Mouse (Mus musculus): ENCODE data around the gene Rabgap1l.
"Not testable (repeated sequence)": the region's sequence is repeated elsewhere in the genome, so short reads cannot be mapped to it uniquely, and the experiment has no call there.

The Rabgap1l gene

DNA sequence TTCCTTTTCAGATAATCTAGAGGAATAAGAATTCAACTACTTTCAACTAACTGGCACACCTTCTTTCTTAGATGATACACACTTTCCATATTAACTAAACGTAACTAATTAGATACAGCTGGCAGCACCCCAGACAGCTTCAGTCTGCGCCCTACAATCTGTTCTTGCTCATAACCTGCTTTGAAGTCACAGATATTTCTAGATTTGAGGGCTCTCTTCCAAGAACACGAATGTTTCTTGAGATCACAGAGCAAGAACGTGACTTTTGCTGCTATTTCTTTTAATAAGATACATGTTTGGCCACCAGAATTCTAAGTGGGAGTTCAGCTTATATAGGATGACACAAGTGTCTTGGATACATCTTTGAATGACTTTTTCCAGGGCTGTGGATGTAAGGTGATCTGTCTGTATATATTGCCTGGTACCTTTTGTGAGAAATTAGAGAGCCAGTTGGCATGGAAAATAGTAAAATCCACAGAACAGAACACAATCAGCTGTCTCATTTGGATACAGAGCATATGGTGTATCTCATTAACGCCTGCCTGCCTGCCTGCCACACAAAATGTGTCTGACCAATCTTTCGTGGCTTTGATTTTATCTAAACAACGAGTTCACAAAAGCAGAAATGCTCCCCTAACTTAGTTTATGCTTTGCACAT, 506.5 kb downstream of the Rabgap1l start:
- no peak for DNase-seq (ENCODE audit: low spot score in 2 of 2)

DNA sequence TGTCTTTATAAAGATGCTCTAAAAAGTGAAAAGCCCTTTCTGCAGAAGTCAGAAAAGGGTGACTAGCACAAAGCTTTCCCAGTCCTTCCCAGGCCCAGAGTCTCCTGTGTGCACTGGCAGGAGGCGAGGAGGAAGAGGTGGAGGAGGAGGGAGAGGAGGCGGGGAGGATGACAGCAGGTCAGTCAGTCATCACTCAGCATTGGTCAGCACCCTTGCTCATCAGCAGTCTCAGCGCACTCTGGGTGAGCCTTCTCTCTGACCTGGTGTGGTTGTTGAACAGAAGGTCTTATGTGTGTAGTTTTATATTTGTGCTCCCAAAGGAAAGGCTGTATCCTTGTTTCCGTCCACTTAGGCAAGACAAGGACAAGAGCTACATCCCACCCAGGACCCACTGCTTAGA, 508.8 kb downstream of the Rabgap1l start:
- no peak for DNase-seq (ENCODE audit: low spot score in 2 of 2)

DNA sequence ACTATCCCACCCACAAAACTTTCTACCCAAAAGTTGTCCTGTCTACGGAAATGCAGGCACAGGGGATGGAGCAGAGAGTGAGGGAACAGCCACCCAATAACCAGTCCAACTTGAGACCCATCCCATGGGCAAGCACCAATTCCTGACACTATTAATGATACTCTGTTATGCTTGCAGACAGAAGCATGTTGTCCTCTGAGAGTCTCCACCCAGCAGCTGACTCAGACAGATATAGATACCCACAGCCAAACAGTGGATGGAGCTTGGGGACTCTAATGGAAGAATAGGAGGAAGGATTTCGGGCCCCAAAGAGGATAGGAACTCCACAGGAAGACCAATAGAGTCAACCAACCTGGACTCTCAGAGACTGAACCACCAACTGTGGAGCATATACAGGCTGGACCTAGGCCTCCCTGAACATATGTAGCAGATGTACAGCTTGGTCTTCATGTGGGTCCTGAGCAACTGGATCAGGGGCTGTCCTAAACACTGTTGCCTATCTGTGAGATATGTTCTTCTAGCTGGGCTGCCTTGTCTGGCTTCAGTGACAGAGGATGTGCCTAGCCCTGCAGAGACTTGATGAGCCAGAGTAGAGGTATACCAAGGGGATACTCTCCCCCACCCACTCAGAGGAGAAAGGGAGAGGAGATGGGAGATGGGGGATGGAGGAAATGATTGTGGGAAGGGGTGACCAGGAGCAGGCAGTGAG, 510.7 kb downstream of the Rabgap1l start:
- DNase-seq (ENCODE audit: low spot score in 2 of 2): not testable (repeated sequence)

DNA sequence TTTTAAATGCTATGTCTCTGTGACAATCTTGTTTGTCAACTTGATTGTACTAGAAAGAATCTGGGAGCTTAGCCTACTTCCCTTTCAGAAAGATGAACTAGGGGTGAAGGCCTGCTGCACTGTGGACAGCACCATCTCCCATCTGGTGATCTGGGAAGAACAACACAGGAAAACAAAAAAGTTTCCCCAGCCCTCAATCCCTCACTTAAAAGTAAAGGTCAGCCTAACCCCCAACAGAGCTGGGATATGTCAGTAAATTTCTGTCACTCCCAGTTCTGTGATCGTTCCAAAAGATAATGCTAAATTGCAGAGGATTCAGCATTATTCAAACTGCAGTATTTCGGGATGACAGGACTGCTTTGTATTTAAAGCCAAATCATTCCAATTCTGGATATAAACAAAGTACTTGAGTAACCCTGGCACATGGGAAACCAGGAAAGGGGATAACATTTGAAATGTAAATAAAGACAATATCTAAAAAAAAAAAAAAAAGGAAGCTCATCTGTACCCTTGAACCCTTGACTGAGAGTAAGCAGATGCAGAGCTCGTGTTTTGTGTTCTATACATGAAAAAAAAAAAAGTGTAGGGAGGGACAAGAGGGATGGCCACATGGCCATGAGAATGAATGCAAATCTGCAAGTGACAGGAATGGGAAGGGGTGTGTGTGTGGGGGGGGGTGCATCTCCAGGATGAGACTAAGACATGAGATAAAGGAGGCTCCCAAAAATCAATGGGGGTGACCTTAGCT, 511.5 kb downstream of the Rabgap1l start:
- no peak for DNase-seq (ENCODE audit: low spot score in 2 of 2)

DNA sequence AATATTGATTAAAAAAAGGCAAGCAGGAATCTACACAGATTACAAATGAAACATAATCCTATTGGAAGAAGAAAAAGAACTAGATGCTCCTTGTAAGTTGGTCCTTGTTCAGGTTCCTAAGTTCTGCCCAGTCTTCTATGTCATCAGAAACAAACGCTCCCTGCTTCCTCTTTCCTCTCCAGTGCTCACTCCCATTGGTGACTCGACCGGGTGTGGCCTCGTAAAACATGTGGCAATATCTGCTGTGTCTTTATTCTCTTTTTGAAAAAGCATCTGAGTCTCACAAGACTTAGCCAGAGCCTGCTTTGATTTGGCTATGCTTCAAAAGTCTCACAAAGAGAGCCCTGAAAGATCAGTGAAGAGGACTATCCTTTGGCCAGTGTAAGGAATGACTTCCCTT, 512.4 kb downstream of the Rabgap1l start:
- DNase-seq (ENCODE audit: low spot score in 2 of 2): no peak

DNA sequence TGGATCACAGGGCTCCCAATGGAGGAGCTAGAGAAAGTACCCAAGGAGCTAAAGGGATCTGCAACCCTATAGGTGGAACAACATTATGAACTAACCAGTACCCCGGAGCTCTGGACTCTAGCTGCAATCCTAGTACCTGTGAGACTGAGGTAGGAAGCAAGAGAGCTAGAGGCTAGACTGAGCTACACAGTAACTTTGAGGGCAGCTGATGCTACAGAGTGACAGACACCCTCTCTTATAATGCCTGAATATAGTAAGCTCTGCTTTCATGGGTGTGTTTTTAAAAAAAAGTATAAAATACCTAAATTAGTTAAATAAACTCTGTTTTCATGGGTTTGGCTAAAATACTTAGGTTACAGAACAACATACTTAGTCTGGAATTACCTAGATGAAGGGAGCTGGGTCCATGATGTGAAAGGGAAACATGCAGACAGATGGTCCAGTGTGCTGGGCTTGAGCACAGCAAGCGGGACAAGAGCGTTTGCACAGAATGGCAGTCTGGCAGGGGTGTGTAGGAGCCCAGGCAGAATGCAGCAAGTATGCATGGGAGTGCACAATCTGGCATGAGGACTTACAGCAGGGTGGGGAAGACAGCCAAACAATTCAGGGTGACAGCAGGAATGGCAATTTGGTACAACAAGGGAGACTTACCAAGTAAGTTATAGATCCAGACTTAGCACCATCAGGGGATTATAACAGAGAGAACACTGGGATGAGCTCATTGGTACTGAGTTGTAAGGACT, 514.9 kb downstream of the Rabgap1l start:
- no peak for DNase-seq (ENCODE audit: low spot score in 2 of 2)

DNA sequence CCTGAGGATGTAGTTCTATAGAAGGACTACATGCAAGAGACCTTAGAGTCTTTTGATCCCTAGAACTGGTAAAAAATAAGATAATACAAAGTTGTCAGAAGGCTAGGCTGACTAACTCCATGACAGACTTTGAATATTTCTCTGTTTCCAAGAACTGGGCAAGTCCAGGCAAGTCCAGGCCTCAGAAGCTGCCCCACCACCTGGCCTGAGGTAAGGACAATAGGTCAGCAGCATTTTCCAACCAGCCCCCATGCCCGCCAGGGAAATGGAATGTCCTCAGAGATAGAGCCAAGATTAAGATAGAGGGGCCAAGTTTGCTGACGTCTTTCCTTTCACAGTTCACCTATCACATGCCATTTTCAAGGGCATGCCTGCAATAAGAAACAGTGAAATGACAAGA, 517.8 kb downstream of the Rabgap1l start:
- no peak for DNase-seq (ENCODE audit: low spot score in 2 of 2)

DNA sequence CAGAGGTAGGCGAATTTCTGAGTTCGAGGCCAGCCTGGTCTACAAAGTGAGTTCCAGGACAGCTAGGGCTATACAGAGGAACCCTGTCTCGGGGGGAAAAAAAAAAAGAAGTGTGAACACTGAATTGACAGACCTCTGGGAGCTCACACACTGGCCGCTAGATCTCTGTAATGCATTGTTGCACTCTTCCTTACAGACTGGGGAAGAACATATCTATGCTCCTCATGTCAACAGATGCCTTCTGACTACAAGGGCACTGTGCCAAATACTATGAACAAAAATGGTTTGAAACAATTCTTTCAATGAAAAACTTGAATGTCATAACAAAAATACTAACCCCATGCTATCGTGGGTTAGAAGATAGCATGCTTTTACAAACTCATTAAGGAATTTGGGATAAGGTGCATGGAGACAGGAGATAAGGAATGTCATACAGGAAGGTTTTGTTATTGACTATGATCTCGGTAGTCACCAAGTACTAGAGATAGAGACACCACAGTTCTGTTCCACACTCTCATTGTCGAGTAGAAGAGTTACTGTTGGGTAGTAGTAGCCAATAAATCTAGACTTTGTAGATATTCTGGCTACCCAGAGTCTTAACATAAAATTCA, 519.8 kb downstream of the Rabgap1l start:
- DNase-seq (ENCODE audit: low spot score in 2 of 2): no peak

DNA sequence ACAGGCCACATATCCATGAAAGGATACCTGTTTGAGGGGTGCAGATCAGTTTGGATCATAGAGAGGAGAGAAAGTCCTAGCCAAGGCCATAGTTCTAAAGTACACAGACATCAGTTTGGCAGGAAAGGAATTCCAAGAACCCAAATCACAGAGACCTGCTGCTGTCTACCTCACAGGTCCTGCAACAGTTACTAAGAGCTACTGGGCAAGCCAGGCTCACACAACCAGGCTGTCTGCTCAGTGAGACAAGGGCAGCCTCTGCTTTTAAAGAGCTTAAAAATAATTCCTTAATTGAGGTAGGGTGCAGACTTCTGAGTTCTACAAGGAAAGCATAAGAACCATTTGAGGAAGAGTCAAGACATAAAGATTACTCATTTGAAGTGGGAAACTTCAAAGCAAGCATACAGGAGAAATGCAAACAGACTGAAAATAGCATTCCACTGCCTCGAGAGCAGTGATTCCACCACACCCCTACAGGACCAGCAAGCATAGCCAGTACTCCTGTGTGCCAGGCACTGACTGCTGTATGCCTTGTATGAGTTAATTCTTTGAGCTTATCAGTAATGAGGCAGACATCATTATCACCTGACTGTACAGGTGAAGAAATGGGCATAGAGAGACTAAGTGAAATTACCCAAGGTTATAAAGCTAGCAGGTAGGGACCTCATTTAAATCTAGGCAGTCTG, 521.6 kb downstream of the Rabgap1l start:
- no peak for DNase-seq (ENCODE audit: low spot score in 2 of 2)

DNA sequence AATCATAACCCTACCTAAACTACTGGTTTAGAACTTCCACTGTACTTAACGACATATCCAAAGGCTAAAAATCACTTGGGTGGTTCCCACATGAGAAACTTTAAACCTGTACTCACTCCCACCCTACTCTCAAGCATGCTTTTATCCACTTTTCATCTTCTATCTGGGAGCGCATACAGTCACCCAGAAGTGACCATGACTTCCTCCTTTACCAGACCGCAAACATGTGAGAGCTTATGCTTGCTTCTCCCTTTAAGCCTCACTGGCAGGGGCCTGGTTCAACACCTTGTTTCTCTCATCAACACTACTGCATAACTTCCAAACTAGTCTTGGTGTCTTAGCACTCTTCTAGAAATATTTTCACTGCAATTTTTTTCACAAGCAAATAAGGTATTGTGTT, 524.7 kb downstream of the Rabgap1l start:
- no peak for DNase-seq (ENCODE audit: low spot score in 2 of 2)

DNA sequence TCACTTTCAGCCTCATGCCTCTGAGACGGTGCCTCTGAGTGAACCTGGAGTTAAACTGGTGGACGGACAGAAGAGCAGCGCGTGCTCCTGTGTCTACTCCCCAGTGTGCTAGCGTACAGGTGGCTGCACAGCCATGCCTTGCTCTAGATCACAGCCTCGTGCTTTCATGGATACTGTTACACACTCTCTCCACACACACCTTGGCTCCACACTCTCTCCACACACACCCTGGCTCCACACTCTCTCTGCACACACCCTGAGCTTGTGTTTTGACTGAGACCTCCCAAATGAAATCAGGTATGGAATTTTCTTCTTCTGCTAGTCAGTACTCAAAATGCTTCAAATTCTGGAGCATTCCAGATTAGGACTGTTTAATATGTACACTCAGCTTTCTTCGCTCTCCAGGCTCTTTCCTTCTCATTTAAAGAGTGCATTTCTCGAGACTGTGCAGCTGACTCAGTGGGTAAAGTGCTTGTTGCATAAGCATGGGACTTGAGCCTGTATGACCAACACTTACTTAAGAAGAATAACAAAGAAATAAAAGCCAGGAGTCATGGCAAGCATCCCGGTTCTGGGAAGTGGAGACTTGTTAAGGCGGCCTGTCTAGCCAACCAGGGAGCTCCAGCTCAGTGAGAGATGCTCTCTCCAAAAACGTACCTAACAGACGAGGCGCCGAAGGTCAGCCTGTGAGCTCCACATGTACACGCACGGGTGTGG, 529.2 kb downstream of the Rabgap1l start:
- no peak for DNase-seq (ENCODE audit: low spot score in 2 of 2)

DNA sequence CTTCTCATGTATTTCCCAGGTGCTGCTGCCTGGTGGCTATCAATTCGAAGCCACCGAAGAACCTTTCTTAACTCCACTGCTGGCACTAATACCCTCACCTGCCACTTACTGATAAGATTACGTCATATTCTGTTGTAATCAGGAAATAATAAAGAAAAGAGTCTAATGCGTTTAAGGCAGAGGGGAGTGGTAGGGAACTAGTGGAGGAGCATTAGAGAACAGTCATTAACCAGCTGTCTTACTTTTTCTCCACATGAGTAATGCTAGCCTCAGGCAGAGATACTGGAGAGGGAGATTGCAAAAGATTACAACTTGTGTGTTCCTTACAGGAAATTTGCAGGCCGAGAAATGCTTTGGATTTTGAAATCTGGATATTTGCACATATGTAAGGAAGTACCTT, 530.0 kb downstream of the Rabgap1l start:
- no peak for DNase-seq (ENCODE audit: low spot score in 2 of 2)

DNA sequence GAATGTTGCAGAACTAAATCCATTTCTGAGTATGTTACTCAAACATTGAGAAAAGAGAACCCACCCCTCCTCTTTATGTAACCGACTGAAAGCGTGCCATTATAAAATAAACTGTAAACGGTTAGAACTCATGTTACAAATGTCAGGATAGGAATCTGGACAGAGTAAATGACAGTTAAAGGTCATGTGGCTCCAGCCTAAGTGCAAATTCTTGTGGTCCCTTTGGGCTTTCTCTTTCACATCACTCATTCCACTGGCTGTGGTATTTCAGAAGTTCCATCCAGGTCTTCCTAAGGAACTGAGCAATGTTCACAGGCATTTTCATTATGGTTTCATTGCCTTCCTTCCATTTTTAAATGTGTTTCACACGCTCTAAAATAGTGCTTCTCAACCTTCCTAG, 530.6 kb downstream of the Rabgap1l start:
- DNase-seq (ENCODE audit: low spot score in 2 of 2): no peak

DNA sequence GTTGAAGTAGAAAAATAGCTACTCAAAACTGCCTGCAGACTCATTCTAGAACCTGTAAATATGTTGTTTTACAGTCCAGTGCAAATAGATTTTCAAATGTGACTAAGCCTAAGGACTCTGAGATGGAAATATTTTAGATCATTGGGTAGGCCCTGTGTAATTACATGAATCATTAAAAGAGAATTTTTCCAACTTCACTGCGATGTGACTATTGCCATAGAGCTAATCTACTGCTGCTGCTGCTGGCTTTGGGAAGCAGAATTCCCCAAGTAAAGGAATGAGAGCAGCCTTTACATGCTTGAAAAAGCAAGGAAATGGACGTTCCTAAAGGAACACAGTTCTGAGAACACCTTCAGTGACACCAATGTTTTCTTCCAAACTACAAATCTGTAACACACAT, 531.2 kb downstream of the Rabgap1l start:
- DNase-seq (ENCODE audit: low spot score in 2 of 2): no peak

DNA sequence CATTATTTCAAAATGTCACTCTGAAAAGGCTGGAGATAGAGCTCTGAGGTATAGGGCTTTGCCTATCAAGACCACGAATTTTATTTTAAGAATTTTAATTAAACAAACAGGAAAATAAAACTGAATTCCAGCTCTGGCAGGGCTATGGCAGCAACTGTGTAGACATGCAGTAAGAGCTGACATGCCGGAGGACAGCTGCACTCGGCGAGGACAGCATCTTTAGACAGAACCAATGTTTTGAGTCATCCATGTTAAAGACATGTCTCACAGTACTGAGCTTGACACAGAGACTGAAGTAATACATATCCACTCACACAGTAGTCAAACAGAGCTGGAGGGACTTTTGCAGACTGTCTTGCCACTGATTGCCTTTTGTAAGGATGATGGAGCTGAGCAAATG, 532.4 kb downstream of the Rabgap1l start:
- no peak for DNase-seq (ENCODE audit: low spot score in 2 of 2)

DNA sequence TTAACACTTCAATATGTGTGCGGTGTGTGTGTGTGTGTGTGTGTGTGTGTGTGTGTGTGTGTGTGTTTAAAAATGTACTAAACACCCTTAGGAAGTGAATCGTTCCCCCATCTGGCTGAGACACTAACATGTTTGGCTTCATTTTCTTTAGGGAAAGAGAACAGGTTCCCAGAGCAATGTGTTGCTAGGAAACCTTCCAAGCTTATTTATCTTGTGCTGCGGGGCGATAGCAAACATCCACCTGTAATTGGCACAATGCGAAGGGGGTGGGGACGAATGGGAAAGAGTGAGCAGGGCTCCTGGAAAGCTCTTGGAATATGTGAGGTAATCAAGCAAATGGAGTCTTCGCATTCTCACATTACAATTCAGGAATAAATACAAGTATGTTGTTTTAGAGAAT, 533.1 kb downstream of the Rabgap1l start:
- no peak for DNase-seq (ENCODE audit: low spot score in 2 of 2)

DNA sequence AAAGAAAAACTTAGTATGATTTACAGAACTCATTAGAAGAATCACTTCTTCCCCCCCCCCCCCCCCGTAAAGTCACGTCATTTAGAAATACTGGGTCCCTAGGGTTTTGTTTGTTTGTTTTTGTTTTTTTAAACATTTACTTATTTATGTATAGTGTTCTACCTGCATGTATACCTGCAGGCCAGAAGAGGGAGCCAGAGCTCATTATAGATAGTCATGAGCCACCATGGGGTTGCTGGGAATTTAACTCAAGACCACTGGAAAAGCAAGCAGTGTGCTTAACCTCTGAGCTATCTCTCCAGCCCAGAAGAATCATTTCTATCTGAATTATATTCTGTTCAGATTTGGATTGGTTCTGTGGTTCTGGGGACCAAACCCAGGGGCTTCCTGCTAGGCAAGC, 539.9 kb downstream of the Rabgap1l start:
- DNase-seq (ENCODE audit: low spot score in 2 of 2): no peak

DNA sequence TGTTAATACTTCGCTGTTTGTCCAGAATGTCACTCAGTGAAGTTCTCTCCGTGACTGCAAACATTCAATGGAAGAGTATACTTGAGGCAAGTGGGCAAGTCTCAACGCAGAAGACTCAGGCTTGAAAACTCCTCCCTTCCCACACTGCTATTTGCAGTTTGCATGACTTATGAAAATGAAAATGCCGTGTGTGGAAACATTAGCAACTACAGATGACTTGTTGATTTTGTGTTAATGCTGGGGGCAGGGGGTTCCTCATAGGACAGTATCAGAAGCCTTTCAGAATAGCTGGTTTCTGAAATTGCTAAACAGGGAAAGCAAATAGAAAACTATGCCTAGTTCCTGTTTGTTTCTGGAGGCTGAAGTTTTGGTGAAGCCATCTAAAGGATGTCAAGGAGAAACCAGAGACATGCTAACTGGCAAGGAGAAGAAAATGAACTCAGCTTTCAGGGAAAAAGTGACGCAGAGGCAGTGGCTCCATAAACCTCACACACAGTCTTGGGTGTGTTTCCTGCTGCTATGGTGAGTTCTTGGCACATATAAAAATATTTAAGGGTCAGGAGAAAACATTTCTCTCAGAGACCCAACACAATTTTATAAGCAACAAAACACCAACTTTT, 541.5 kb downstream of the Rabgap1l start:
- DNase-seq (ENCODE audit: low spot score in 2 of 2): no peak

DNA sequence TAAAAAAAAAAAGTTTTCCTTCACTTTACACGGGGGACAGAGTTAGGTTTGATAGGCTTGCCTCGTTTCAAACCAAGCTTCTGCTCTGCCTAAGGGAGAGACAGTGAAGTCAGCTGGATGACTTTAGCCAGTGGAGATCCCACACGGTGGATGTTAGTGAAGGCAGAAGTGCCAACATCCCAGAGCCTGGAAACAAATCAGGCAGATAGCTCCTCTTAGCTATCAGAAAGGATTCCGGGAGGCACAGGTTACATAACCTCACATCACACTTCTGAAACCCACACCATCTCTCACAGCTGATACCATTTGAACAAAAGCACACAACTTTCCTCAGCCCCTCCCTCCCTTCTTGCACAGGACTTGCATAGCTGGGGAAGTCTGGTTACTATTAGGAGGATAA, 542.2 kb downstream of the Rabgap1l start:
- DNase-seq (ENCODE audit: low spot score in 2 of 2): no peak

DNA sequence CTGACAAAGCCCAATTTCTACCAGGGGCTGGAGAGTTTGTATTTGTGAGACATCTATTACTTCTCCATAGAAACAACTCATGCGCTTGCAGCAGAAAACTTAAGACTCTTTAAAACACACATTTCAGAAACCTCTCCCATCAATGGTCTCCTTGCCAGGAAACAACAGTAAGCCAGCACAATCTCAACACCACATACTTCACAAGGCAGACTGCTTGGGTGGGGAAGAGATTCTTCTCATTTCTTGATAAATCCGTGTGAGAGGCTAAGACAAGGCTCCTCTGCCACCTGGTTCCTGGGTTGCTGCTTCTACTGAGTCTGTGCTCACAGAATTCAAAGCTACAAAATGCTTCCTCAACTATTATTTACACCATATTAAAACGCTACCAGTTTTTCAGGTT, 543.2 kb downstream of the Rabgap1l start:
- no peak for DNase-seq (ENCODE audit: low spot score in 2 of 2)

Data from thymus, postnatal 10 days (tissue).